Mouse (Mus musculus): ENCODE data around the gene Dock9. TPM values are rescaled to one million over a fixed set of nuclear protein-coding genes. Genes with fewer than 3 reads are reported as not detected.
"Not testable (repeated sequence)": the region's sequence is repeated elsewhere in the genome, so short reads cannot be mapped to it uniquely, and the experiment has no call there.

Dock9 gene
- polyA plus RNA-seq, 1 experiment = 0.04 TPM

DNA sequence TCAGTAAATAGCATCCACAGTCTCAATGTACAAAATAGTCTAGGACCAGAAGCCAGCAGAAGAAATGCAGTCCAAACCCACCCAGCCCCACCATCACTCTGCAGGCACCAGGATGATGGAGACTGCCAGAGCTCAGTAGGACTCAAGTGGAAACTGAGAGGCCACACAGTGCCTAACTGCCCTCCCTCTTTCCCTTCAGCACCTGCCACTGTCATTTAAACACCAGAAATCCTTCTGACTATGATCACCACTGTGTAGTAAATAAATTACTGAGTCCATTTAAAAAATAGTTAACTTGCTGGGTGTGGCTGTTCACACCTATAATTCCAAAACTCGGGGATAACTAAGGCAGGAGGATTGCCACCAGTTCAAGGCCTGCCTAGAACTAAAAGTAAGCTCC, 97.6 kb downstream of the Dock9 start:
- H3K36me3 ChIP-seq (ENCODE audit: control insufficient read depth) = no peaks in the 10 kb centered on the region
- no peaks in the 10 kb centered on the region for H3K9me3 ChIP-seq (ENCODE audit: control insufficient read depth, low read length)
- peaks cover 18% of the 10 kb centered on the region for H3K27me3 ChIP-seq (ENCODE audit: control insufficient read depth)
- no peak for TF ChIP-seq GATA1 (IDR thresholded peaks at IDR 0.05; ENCODE audit: low read length)
- no peak for TF ChIP-seq TAL1 (IDR thresholded peaks at IDR 0.05; ENCODE audit: low read length)
- no peaks in the 10 kb centered on the region for H3K4me1 ChIP-seq (ENCODE audit: control insufficient read depth)
- no peak overlapping the region for H3K4me3 ChIP-seq (replicated peaks)

DNA sequence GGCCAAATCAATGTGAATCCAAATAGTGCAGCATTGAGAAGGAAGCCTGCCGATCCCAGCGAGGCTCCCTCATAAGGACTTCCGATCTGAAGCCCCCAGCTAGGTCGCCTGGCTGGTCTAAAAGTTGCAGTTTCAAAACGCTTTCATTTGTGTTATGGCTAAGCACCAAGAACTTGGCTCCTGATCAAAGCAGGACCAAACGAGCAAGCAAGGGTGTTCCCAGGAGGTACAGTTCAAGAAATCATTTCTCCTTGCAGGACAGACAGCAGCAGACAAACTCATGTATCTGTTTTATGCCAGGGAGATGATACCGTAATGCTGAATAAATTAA, 99.1 kb downstream of the Dock9 start:
- H3K4me1 ChIP-seq (ENCODE audit: control insufficient read depth) = no peaks in the 10 kb centered on the region
- H3K36me3 ChIP-seq (ENCODE audit: control insufficient read depth) = no peaks in the 10 kb centered on the region
- no peaks in the 10 kb centered on the region for H3K9me3 ChIP-seq (ENCODE audit: control insufficient read depth, low read length)
- no peak overlapping the region for H3K4me3 ChIP-seq (replicated peaks)
- peaks cover 18% of the 10 kb centered on the region for H3K27me3 ChIP-seq (ENCODE audit: control insufficient read depth)
- no peak for TF ChIP-seq TAL1 (IDR thresholded peaks at IDR 0.05; ENCODE audit: low read length)
- no peak for TF ChIP-seq GATA1 (IDR thresholded peaks at IDR 0.05; ENCODE audit: low read length)

DNA sequence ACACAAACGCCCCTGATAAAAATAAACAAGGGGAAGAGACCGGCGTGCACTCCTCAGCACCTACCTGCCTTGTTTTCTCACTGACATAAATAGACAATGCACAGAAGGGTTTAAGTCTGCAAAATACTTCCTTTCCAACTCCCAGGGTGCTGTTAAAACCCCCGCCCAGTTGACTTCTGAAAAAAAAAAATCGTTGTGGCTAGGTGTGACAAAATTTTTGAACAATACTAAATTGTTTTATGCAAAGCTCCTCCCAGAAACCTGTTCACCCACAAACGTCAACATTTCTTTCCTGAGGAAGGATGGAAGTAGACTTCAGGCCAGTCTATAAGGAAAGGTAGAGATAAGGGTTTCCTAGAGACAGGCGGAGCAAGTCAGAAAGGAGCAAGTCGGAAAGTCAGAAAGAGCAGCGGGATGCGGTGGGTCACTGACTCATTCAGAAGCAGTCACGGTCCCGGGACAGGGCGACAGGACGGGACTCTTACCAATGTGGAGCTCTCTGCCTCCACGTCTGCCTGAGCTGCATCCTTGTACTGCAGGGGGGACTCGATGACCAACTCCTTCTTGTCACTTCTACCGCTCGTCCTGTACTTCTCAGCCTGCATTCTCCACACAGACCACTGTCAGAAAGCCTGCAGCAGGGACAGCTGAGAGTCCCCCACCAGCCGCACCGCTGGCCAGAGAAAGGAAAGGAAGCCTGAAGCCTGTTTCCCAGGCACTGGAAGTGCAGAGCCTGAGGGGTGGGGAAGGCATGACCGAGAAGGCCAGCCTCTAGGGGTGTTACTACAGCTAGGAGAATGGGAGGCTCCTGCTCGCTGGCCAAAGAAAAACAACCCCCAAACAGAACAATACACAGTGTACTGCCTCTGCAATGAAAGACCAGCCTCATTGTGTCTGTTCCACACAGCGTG, 99.7 kb downstream of the Dock9 start:
- Histone ChIP-seq H3K4me1 (ENCODE audit: control insufficient read depth) (no peaks in the 10 kb centered on the region), H3K27me3 (ENCODE audit: control insufficient read depth) (peaks cover 18% of the 10 kb centered on the region), H3K36me3 (ENCODE audit: control insufficient read depth) (no peaks in the 10 kb centered on the region), H3K4me3 (replicated peaks) (no peak overlapping the region), H3K9me3 (ENCODE audit: control insufficient read depth, low read length) (no peaks in the 10 kb centered on the region)
- TF ChIP-seq TAL1 (IDR thresholded peaks at IDR 0.05; ENCODE audit: low read length) (no peak), GATA1 (IDR thresholded peaks at IDR 0.05; ENCODE audit: low read length) (no peak)

DNA sequence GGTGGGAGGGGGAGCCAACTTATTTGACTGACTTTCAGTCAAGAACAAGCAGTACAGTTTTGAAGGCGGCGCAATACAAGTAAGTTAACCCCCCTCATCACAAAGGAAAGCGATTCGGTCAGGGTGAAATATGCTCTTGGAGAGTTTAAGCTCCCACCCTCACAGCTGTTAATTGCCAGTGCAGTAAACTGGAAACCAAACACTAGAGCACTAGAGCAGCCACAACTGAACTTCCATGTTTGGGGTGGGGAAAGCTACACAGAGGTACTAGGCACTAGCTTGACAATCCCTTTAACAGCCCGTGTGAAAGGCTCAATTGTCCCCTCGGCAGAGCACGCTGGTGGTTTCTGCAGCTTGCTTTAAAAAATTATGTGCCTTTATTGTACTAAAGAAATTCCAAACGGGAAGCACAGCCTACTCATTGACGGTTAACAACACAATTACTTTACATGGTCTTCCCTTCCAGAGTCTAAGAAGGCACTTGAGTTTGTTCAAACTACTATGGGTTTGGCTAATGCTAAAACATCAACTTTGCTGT, 100.4 kb downstream of the Dock9 start:
- TF ChIP-seq GATA1 (IDR thresholded peaks at IDR 0.05; ENCODE audit: low read length) = no peak
- Histone ChIP-seq H3K4me3 (replicated peaks) (no peak overlapping the region), H3K4me1 (ENCODE audit: control insufficient read depth) (no peaks in the 10 kb centered on the region), H3K27me3 (ENCODE audit: control insufficient read depth) (peaks cover 18% of the 10 kb centered on the region), H3K9me3 (ENCODE audit: control insufficient read depth, low read length) (no peaks in the 10 kb centered on the region), H3K36me3 (ENCODE audit: control insufficient read depth) (no peaks in the 10 kb centered on the region)

DNA sequence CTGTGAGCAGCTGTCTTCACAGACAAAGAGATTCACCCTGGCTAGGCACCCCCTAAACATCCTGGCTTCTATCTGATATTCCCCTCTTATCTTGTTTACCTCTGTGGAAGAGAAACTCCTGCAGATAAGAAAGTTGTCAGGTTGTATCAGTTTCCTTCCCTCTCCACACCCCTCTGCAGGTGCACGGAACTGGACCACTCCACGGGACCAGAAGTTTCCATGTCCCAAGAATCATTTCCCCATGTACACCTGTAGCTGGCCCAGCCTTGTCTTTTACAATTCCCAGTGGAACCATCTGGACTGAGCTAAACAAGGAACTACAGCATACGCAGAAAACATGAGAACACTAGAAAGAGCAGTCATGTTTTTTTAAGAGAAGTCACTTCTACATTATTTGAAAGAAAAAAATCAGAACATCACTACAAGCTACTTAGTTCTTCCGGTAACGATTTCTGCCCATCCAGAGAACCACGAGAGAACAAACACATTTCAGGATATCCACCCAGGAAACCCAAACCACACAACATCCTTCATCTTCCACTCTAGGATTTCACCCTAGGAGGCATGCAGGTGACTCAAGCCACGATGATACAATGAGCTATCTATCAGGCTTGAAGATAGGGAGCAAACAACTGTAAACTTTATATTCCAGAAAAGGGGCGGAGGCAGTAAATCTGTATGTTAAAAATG, 101.1 kb downstream of the Dock9 start:
- no peaks in the 10 kb centered on the region for H3K4me1 ChIP-seq (ENCODE audit: control insufficient read depth)
- no peaks in the 10 kb centered on the region for H3K9me3 ChIP-seq (ENCODE audit: control insufficient read depth, low read length)
- no peak overlapping the region for H3K4me3 ChIP-seq (replicated peaks)
- no peaks in the 10 kb centered on the region for H3K36me3 ChIP-seq (ENCODE audit: control insufficient read depth)
- peaks cover 18% of the 10 kb centered on the region for H3K27me3 ChIP-seq (ENCODE audit: control insufficient read depth)
- TF ChIP-seq TAL1 (IDR thresholded peaks at IDR 0.05; ENCODE audit: low read length) = no peak
- no peak for TF ChIP-seq GATA1 (IDR thresholded peaks at IDR 0.05; ENCODE audit: low read length)

GRCm38 (mm10) chr14:121694706-121695105, 102.9 kb downstream of the Dock9 start:
- Histone ChIP-seq H3K4me1 (ENCODE audit: control insufficient read depth) (no peaks in the 10 kb centered on the region), H3K9me3 (ENCODE audit: control insufficient read depth, low read length) (no peaks in the 10 kb centered on the region), H3K36me3 (ENCODE audit: control insufficient read depth) (no peaks in the 10 kb centered on the region), H3K4me3 (replicated peaks) (no peak overlapping the region), H3K27me3 (ENCODE audit: control insufficient read depth) (peaks cover 18% of the 10 kb centered on the region)
- no peak for TF ChIP-seq TAL1 (IDR thresholded peaks at IDR 0.05; ENCODE audit: low read length)
- no peak for TF ChIP-seq GATA1 (IDR thresholded peaks at IDR 0.05; ENCODE audit: low read length)

GRCm38 (mm10) chr14:121693991-121694594, 103.5 kb downstream of the Dock9 start:
- H3K4me1 ChIP-seq (ENCODE audit: control insufficient read depth) = no peaks in the 10 kb centered on the region
- H3K36me3 ChIP-seq (ENCODE audit: control insufficient read depth) = no peaks in the 10 kb centered on the region
- H3K9me3 ChIP-seq (ENCODE audit: control insufficient read depth, low read length) = no peaks in the 10 kb centered on the region
- H3K4me3 ChIP-seq (replicated peaks) = no peak overlapping the region
- TF ChIP-seq TAL1 (IDR thresholded peaks at IDR 0.05; ENCODE audit: low read length) = no peak
- no peak for TF ChIP-seq GATA1 (IDR thresholded peaks at IDR 0.05; ENCODE audit: low read length)
- H3K27me3 ChIP-seq (ENCODE audit: control insufficient read depth) = peaks cover 18% of the 10 kb centered on the region

- not testable (repeated sequence) for H3K36me3 ChIP-seq (ENCODE audit: control insufficient read depth)
Observed at GRCm38 (mm10) chr14:121689649-121690048, 108.0 kb downstream of the Dock9 start.

GRCm38 (mm10) chr14:121688175-121688574, 109.5 kb downstream of the Dock9 start:
- no peak overlapping the region for H3K4me3 ChIP-seq (replicated peaks)
- TF ChIP-seq TAL1 (IDR thresholded peaks at IDR 0.05; ENCODE audit: low read length) (no peak), GATA1 (IDR thresholded peaks at IDR 0.05; ENCODE audit: low read length) (no peak)
- no peaks in the 10 kb centered on the region for H3K36me3 ChIP-seq (ENCODE audit: control insufficient read depth)
- no peaks in the 10 kb centered on the region for H3K27me3 ChIP-seq (ENCODE audit: control insufficient read depth)
- H3K9me3 ChIP-seq (ENCODE audit: control insufficient read depth, low read length) = no peaks in the 10 kb centered on the region
- H3K4me1 ChIP-seq (ENCODE audit: control insufficient read depth) = no peaks in the 10 kb centered on the region

More at GRCm38 (mm10) chr14:121689649-121690048, 108.0 kb downstream of the Dock9 start:
- H3K4me1 ChIP-seq (ENCODE audit: control insufficient read depth); H3K9me3 ChIP-seq (ENCODE audit: control insufficient read depth, low read length); H3K27me3 ChIP-seq (ENCODE audit: control insufficient read depth); H3K4me3 ChIP-seq (replicated peaks): not testable (repeated sequence)

Data from erythroblast, embryonic 14.5 days (primary cell).